Mouse (Mus musculus): Measurements from ENCODE around the gene Col16a1. TPM values are rescaled to one million over a fixed set of nuclear protein-coding genes. Genes with fewer than 3 reads are reported as not detected.

Col16a1 gene
- total RNA-seq, 2 experiments from 2014 or later = 17.1 to 19.8 TPM

DNA sequence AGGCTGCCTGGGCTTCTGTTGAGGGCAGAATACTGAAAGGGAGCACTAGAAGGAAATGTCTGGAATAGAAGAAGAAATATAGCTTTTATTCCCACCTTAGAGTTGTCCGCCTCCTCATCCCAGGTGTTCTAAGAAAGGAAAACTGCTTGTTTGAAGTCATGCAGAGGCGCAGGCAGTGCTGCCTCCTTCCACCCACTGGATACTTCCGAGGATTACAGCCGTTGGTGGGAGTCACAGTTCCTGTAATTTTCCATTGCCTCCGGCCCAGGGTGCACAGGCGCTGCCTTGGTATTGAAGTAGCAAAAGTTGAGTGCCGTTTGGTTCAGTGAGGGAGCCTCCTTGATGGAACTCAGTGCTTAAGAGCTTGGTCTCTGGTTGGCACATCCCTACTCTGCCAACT is 62.5 kb downstream of the Col16a1 start:
- peak in 1 of 2 experiments; percentile 17 for DNase-seq (ENCODE audit: extremely low spot score in 1 of 2, low spot score in 2 of 2)
- intact Hi-C loops (cut with DNase I) = no loop called here

DNA sequence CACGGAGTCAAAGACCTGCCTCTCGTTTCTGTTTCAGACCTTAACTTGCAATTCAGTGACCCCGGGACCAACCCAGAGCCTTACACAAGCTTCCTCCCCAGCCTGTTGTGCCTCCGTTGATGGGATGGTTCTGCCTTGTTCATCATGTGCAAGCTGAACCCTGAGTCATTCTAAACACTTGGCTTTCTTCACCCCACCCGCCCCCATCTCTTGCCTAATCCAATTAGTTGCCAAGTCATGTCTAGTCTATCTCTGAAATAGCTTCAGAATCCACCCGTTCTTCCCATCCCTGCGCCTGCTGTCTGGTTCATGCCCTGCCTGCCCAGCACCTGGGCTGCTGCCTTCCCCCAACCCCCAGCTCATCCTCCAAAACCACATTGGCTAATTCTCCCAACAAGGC is 64.7 kb downstream of the Col16a1 start:
- DNase-seq (ENCODE audit: extremely low spot score in 1 of 2, low spot score in 2 of 2) = no peak
- intact Hi-C loops (cut with DNase I) = no loop called here

DNA sequence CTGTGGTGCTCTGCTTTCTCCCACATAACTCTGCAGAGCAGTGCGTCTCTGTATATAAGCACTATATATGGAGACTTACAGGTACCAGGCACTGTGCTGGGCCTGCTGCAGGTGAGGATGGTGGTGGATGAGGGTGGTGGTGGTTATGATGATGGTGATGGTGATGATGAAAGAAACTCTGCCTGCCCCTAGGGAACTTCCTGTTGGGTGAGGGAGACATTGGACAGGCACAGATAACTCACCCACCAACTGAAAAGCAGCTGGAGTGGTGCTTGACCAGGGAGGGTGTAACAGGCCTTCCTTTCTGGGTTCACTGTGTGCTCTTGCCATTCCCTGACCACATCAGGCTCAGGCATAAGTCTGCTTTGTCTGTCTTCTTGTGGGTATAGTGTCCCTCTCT is 65.1 kb downstream of the Col16a1 start:
- intact Hi-C loops (cut with DNase I) = no loop called here
- DNase-seq (ENCODE audit: extremely low spot score in 1 of 2, low spot score in 2 of 2) = no peak

DNA sequence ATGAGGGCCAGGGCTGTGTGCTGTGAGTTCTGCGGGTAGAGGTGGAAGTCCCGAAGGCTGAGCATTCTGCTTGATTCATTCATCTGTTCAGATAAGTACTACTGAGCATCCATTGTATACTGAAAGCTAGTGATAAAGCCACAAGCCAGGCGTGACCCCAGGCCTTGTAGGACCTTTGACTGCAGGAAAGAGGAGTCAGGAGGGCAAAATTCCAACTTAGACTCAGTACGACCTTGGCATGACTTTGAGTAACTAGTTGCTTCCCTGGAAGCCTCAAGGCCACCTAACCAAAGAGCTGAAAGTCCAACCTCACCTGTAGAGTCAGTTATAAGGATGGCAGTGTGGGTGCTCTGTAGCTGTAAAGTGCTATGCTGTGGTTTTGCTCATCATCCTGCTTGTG is 73.1 kb downstream of the Col16a1 start:
- intact Hi-C loops (cut with DNase I) = no loop called here
- no peak for DNase-seq (ENCODE audit: extremely low spot score in 1 of 2, low spot score in 2 of 2)

DNA sequence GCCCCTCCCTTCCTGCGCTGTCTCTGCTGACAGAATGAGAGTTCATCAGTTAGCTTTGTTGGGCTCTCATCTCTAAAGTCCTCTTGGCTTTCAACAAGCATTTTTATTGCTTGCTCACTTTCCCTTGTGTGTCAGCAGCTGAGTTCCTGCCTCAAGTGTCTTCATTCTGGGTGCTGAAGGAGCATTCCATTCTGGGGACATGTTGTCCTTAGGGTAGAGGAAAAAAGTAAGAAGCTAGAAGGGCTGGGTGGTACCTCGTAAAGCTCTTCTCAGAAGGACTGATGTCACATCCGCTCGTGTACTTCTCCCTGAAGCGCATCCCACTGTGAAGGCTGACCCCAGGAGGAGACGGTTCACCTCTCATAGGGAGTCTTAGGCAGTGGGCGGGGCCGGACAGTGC is 73.9 kb downstream of the Col16a1 start:
- peak in 1 of 2 experiments; percentile 20 for DNase-seq (ENCODE audit: extremely low spot score in 1 of 2, low spot score in 2 of 2)
- intact Hi-C loops (cut with DNase I) = no loop called here

DNA sequence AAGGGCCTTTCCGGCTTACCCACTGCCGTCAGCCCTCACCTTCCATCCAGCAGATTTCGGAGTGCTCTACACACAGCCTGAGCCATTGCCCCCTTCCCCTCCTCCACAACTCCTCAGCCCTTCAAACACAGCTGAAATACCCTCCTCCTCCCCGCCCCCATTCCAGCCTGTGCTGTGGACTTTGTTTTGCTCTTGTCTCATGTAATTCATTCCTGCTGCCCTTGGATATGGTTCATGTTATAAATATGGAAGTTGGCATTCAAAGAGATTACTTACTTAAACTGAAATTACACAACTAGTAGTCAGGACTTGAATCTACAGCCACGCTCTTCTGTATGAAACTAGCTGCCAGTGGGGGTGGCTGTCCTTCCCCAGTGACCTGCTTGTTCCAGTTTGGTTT is 75.4 kb downstream of the Col16a1 start:
- intact Hi-C loops (cut with DNase I) = no loop called here
- DNase-seq (ENCODE audit: extremely low spot score in 1 of 2, low spot score in 2 of 2) = peak in 1 of 2 experiments; percentile 27

DNA sequence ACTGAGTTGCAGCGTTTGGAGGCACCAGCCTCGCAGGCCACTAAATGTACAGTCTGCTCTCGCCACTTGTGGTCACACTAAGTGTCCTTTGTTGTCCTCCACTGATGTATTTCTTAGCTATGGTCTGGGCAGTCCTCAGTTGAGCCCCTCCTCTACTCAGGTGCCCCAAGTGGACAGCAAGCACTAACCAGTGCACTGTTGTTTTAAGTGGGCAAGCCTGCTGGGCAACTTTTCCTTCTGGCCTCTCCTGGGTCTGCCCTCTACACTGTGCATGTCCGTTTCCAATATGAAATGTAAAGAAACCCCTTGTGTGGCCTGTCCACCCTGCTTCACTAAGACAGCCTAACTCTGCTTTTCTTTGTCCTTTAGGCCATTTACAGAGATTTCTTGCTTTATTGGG is 76.5 kb downstream of the Col16a1 start:
- intact Hi-C loops (cut with DNase I) = no loop called here
- no peak for DNase-seq (ENCODE audit: extremely low spot score in 1 of 2, low spot score in 2 of 2)

DNA sequence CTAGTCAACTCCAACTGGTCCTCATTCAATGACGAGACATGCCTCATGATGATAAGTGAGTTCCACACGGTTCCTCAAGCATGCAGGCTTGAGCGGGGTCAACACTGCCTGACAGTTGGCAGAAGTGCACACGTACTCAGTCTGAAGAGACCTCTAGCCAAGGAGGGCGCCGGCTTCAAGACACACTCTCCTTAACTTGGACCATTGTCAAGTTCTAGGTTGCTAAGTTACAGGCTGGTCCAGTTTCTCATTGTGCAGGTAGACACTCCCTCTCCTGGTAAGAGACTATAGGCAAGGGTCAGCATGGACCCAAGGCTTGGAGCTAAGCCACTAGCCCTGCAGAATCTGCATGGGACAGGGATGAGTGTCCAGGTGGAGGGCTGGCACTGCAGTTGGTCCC is 77.5 kb downstream of the Col16a1 start:
- intact Hi-C loops (cut with DNase I) = no loop called here
- no peak for DNase-seq (ENCODE audit: extremely low spot score in 1 of 2, low spot score in 2 of 2)

DNA sequence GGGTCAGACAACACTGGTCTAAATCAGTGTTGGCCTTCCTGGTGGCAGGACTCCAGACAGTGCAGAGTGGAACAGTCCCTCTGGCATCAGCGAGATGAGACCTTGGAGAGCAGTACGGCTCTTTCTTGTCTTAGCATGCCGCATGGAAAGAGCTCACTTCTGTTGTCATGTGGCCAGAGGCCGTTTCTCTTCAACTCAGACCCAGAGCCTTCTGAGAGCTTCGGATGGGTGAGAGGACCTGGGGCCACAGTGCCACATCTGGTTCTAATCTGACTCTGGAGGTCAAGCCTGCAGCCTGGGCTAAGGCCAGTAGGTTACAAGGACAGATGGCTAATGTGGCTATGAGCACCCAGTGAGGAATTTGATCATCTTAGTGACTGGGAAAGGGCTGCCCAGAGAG is 78.3 kb downstream of the Col16a1 start:
- intact Hi-C loops (cut with DNase I) = no loop called here

DNA sequence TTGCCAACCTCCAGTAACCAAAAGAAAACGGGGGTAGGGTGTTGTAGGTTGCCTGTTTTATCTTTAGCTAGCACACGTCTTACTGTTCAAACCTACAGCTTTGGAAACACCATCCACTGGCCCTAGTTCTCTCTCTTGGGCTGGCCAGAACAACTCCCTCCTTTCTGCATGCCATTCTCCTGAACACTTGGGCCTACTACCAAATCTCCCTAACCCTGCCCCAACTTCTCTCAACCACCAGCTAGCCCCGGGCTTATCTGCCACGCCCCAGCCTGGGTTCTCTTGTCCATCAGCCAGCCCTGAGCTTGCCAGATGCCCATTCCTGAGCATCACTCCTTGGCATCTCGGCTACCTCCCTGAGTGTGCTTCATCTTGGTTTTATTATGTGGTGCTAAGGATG is 81.3 kb downstream of the Col16a1 start:
- intact Hi-C loops (cut with DNase I) = no loop called here
- peak in 1 of 2 experiments; percentile 19 for DNase-seq (ENCODE audit: extremely low spot score in 1 of 2, low spot score in 2 of 2)

More for the DNA sequence above, 78.3 kb downstream of the Col16a1 start:
- peak in 1 of 2 experiments; percentile 19 for DNase-seq (ENCODE audit: extremely low spot score in 1 of 2, low spot score in 2 of 2)

DNA sequence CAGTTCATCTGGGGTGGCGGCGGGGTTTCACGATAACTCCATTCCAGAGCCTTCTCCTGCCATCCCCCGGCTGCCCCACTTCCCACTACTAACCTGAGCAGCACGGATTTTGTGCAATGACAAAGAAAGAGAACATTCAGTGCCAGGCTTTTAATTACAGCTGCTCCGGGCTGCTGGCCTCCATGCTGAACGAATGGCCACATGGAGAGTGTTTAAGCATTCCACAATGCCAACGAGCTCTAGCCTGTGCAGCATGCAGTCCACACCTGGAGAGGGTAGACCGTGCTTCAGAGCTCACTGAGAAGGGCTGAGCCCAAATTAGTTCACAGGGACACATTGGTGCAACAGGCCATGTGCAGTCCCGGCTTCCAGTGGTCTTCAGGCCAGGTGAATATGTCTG is 82.4 kb downstream of the Col16a1 start:
- DNase-seq (ENCODE audit: extremely low spot score in 1 of 2, low spot score in 2 of 2) = no peak
- intact Hi-C loops (cut with DNase I) = no loop called here

DNA sequence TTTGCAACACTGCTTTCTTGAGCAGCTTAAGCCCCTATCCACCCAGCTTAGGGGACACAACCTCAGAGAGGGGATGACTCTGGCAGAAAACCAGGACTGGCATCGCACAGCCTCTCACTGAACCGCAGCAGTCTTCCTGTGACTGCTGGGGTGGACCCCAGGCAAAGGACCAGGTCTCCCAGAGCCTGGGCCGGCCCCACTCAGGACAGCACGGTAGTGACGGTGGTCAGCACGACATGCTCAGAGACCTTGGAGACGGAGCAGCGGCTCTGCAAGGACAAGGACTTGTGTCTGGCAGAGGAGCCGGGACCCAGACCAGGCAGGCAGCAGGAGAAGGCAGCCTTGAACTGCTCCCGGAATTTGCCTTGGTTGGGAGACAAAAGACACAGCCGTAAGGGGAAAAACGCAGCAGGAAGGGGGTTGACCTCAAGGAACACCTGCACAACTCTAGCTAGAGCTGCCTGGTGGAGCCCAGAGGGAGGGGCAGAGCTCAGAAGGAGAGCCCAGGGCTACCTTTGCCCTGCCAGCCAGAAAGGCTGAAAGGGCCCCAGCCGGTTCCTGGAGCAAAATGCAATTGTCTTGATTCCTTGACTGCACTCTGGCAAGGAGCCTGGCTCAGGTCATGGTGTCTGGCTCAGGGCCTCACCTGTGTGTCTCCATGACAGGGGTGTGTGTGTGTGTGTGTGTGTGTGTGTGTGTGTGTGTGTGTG is 83.2 kb downstream of the Col16a1 start:
- intact Hi-C loops (cut with DNase I) = no loop called here
- DNase-seq (ENCODE audit: extremely low spot score in 1 of 2, low spot score in 2 of 2) = peak in 1 of 2 experiments; percentile 33

DNA sequence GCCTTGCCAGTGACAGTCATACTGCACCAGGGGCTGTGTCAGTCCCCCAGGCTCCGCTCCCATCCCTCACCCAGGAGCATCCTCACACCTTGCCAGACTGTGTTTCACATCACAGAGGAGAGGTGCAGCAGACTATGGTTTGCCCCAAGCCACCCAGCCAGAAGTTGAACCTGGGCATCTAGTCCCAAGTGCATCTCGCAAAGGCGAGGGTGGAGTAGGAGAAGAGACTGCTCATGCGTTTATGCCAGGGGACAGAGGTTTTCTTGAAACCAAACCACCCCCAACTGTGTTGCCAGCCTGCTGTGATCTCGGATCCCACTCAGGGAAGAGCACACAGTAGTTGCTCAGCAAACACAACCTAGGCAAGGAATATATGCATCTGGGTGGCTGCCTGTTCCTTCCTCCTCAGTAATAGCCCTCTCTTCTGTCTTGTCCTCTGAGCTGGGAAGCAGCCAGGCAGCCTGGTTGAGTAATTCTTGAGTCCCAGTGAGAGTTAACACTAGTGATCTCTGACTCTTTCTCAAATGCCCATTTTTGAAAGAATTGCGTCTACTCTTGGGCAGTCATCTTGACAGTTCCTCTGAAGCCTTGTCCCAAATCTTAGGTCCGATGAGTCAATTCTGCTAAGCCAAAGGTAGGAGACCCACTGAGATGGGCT is 83.9 kb downstream of the Col16a1 start:
- DNase-seq (ENCODE audit: extremely low spot score in 1 of 2, low spot score in 2 of 2) = no peak
- intact Hi-C loops (cut with DNase I) = no loop called here

DNA sequence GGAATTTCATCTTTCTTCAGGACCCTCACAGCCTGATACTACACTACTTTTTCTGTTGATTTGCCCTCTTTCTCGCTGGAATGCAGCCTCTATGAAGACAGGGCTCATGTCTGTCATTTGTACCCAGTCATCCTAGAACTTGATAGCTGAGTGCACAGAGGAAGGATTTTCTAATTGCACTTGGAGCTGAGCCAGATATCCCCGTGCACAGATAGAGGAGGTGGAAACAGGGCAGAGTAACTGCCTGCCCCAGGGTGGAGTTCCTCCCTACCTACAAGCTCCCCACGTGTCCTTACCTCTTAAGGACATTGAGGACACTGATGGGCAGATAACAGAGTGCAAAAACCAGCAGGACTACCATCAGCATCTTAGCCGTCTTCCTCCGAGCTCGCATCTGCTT is 85.8 kb downstream of the Col16a1 start:
- DNase-seq (ENCODE audit: extremely low spot score in 1 of 2, low spot score in 2 of 2) = no peak
- intact Hi-C loops (cut with DNase I) = no loop called here

DNA sequence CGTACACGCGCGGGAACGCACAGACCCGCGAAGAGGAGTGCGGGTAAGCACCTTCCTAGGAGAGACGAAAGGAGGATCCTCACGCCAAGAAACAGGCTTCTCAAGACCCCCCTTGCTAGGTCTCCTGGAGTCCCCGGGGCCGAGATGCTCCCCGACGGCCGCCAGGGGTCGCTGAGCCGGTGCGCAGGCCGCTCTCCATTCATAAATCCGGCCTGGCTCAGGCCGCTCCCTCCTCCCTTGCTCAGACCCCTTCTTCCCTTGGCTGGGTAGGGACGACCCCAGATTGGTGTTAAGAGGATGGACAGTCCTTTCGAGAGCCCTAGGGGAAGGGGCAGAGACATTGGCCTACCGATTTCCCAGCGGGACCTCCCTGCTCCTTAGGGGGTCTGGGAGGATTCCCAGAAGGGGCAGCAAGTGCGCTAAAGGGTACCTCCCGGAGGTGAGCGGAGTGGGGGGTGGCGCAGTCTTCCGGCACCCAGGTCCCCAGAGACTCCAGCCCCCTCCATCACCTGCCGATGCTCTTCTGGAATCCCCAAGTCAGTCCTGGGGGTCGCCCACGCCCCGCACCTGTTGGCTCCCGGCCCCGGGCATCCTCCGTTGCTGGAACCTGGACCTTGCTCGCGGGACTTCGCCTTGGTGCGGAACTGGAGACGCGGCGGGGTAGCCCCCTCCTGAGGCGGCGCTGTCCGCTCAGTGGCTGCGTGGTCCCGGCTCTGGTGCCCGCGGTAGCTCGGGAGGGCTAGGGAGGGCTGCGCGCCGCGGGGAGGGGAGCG is 91.0 kb downstream of the Col16a1 start:
- peak; percentile 38 to 85 for DNase-seq (ENCODE audit: extremely low spot score in 1 of 2, low spot score in 2 of 2)
- intact Hi-C loops (cut with DNase I) = loop anchor here (1.0 kb wide), 1 partner anchor 49 kb away; no protein-coding TSS in a partner anchor

DNA sequence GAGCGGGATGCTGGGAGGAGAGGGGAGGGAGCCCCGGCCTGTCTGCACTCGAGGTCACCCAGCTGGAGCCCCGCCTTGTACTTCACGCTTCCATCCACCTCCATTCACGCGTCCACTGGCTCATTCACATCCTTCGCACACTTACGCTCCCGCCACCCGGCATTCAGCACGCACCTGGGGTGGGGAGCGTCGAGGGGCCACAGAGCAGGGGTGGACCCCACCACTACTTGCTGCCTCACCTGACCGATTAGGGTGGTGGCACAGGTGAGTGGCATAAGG is 91.5 kb downstream of the Col16a1 start, which contains the start of gene Hcrtr1:
Gene Hcrtr1 (minus strand): TSS at position 146 of the 279 bp plus-strand sequence.
- intact Hi-C loops (cut with DNase I) = no loop called here

DNA sequence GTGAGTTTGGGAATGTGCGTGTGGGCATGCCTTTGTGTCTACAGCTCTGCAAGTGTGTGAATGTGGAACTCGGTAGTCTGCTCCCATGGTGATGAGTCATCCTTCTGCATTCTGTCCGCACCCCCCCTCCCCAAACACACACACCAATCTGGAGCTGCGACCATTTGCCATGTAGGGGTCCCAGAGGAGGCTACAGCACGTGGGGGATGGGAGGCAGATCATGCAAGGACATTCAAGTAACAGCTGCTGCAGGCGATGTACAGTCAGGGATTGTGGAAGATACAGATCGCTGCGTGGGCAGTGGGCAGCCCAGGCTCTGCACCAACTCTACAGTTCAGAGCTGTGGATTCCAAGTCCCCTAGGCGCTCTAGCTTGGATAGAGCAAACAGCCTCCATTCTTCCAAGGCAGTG is 93.4 kb downstream of the Col16a1 start:
- intact Hi-C loops (cut with DNase I) = no loop called here
- DNase-seq (ENCODE audit: extremely low spot score in 1 of 2, low spot score in 2 of 2) = peak; percentile 63 to 80

More for the DNA sequence above, 91.5 kb downstream of the Col16a1 start, which contains the start of gene Hcrtr1:
- DNase-seq (ENCODE audit: extremely low spot score in 1 of 2, low spot score in 2 of 2) = no peak

DNA sequence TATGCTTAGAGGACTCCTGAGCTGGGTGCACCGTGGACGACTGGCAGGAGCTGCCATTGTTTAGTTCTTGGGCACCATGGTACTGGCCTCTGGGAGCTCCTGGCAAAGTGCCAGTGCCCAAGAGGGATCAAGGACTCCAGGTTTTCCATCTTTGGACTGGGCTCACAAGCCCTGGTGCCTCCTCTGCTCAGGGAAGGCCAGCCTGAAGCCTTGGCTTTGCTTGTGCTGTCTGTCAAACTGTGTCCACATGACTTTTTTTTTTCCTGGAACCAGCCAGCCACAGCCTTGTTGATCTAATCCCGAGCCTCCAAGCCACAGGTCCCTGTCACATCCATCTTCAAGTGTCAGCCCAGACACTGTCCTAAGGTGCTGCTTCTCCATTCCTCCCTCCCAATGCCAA is 94.1 kb downstream of the Col16a1 start:
- intact Hi-C loops (cut with DNase I) = no loop called here
- DNase-seq (ENCODE audit: extremely low spot score in 1 of 2, low spot score in 2 of 2) = no peak

DNA sequence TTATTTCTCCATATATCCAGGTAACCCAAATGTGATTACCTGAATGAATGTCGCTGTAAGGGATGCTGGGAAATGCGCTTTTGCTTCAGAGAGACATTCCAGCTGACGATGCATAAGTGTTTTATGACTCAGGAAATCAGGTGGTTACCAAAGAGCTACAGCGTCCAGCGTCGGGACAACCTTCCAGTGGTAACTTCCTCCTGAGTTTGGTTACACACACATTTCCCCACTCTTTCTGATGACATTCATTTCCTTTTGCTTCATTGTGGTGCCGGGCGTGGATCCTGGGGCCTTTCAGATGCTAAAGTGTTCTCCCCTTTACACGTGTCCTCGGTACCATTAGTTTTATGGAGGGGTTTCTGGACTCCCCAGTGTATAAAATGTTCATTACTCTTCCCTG is 100.8 kb downstream of the Col16a1 start:
- intact Hi-C loops (cut with DNase I) = no loop called here
- no peak for DNase-seq (ENCODE audit: extremely low spot score in 1 of 2, low spot score in 2 of 2)

Measured in left cerebral cortex, postnatal 10 days (tissue).